Mouse (Mus musculus) urinary bladder, postnatal 36 days (tissue): ENCODE results near the gene Olfr95.
"Not testable (repeated sequence)": the region's sequence is repeated elsewhere in the genome, so short reads cannot be mapped to it uniquely, and the experiment has no call there.

ENCODE experiments used
- DNase-seq, 2 experiments: peaks; one replicate each; pipeline ENCODE4 v3.0.0; 2022; ENCODE audit warnings: low spot score in 2 of 2, mixed read lengths in 1 of 2

The Olfr95 gene

GRCm38 (mm10) chr17:37213018-37213417, at the start of gene Olfr95:
Olfr95 (minus strand) TSS chr17:37213118.
- DNase-seq, result no peak

GRCm38 (mm10) chr17:37250544-37250943, 37.6 kb upstream of the Olfr95 start:
- peak; percentile 9 to 10 for DNase-seq

GRCm38 (mm10) chr17:37249460-37249859, 36.5 kb upstream of the Olfr95 start:
- DNase-seq, result no peak

GRCm38 (mm10) chr17:37246715-37247114, 33.8 kb upstream of the Olfr95 start:
- peak in 1 of 2 experiments; percentile 9 for DNase-seq

- no peak for DNase-seq
Observed at GRCm38 (mm10) chr17:37242198-37242597, 29.3 kb upstream of the Olfr95 start.

- DNase-seq, result not testable (repeated sequence)
Observed at GRCm38 (mm10) chr17:37237230-37237629, 24.3 kb upstream of the Olfr95 start, which contains the start of gene Olfr97. Olfr97 (minus strand) TSS chr17:37237330.

- no peak for DNase-seq
Observed at GRCm38 (mm10) chr17:37221879-37222278, 9.0 kb upstream of the Olfr95 start.

- no peak for DNase-seq
Observed at GRCm38 (mm10) chr17:37219846-37220245, 6.9 kb upstream of the Olfr95 start, which contains the start of gene Olfr96. Olfr96 (plus strand) TSS chr17:37220146.

- peak; percentile 2 to 35 for DNase-seq
Observed at GRCm38 (mm10) chr17:37218486-37218885, 5.6 kb upstream of the Olfr95 start.

- DNase-seq, result no peak
Observed at GRCm38 (mm10) chr17:37210884-37211768, 1.8 kb downstream of the Olfr95 start.

- DNase-seq, result no peak
Observed at GRCm38 (mm10) chr17:37203917-37204236, 9.0 kb downstream of the Olfr95 start.

- DNase-seq, result peak; percentile 59 to 78
Observed at GRCm38 (mm10) chr17:37203206-37203916, 9.6 kb downstream of the Olfr95 start.

- no peak for DNase-seq
Observed at GRCm38 (mm10) chr17:37200894-37201293, 12.0 kb downstream of the Olfr95 start, which contains the start of gene Olfr94. Olfr94 (minus strand) TSS chr17:37200994.

- DNase-seq, result peak; percentile 2 to 9
Observed at GRCm38 (mm10) chr17:37196845-37197724, 15.8 kb downstream of the Olfr95 start.

GRCm38 (mm10) chr17:37194782-37195181, 18.1 kb downstream of the Olfr95 start:
- DNase-seq, result peak in 1 of 2 experiments; percentile 6

GRCm38 (mm10) chr17:37193656-37194055, 19.3 kb downstream of the Olfr95 start, which contains the start of gene Ubd:
Ubd (plus strand) TSS chr17:37193892.
- DNase-seq, result no peak

- no peak for DNase-seq
Observed at GRCm38 (mm10) chr17:37193032-37193431, 19.9 kb downstream of the Olfr95 start.

- DNase-seq, result peak; percentile 11 to 16
Observed at GRCm38 (mm10) chr17:37190711-37191110, 22.2 kb downstream of the Olfr95 start.

GRCm38 (mm10) chr17:37185474-37185873, 27.4 kb downstream of the Olfr95 start:
- DNase-seq, result peak; percentile 2 to 5

GRCm38 (mm10) chr17:37161394-37161793, 51.5 kb downstream of the Olfr95 start, which contains the start of gene Olfr93:
Olfr93 (minus strand) TSS chr17:37161494.
- DNase-seq, result no peak
